Mouse (Mus musculus) bone marrow macrophage, adult 2 months (primary cell): ENCODE measurements around the gene Rxfp4.

Experiments
- CTCF ChIP-seq: IDR thresholded peaks from 2 replicates; pipeline ENCODE4 v1.5.1; 2012; ENCODE audit warnings: low read depth, mild to moderate bottlenecking, low read length, moderate library complexity
- POLR2A ChIP-seq: IDR thresholded peaks from 2 replicates; pipeline ENCODE4 v1.6.1; 2012; ENCODE audit warnings: mild to moderate bottlenecking, low read depth, low read length, borderline replicate concordance

DNA sequence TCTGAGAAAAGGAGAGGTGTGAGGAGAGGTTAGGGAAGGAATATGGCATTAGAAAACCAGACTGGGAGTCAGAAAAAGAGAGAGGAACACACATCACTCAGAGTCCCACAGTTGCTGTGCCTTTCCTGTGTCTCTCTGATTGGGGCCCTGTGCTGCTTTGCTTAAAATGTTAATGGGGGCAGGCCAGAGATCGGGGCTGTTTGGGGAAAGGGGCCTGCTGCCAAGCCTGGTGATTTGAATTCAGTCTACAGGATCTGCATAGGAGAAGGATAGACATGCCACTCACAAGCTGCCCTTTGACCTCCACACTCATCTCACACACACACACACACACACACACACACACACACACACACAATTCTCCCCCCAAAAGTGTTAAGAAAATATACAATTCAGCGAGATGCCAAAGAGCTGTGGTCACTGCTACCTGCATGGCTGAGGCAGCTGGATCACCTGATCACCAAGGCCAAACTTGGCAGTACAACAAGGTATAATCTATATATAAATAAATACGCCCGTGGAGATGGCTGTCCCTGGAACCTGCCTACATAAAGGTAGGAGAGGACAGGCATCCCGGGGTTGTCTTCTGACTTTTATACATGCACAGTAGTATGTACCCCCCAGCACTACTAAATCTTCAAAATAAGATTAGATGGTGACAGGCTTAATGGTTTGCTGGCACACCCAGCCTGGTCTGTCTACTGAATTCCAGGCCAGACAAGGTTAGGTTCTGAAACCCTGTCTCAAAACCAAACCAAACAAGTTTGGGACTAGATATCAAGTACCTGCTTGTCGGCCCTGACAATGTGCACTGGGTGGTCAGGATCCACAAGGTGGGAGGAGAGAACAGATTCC, 801 bp upstream of the Rxfp4 start:
- TF ChIP-seq CTCF (no peak), POLR2A (no peak)
